Mouse (Mus musculus) urinary bladder, adult 2 months (tissue): ENCODE measurements around the gene Eral1. TPM values are rescaled to one million over a fixed set of nuclear protein-coding genes. Genes with fewer than 3 reads are reported as not detected.

ENCODE experiments used
- DNase-seq: peaks from one replicate; pipeline ENCODE4 v3.0.0; 2022; ENCODE audit warnings: low spot score
- polyA plus RNA-seq: library from polyadenylated mRNA; depleted of rRNA; stranded (reverse); fragments of >200 nt; gene quantifications from 2 replicates; pipeline ENCODE4 v1.2.3, GENCODE M21; 2012; rRNA removed

The Eral1 gene
- 23.0 and 28.0 TPM in 2 replicates for polyA plus RNA-seq

GRCm38 (mm10) chr11:78079961-78080921, at the start of gene Eral1:
Gene Eral1 (minus strand): TSS chr11:78080383.
- DNase-seq = peak; percentile 66

- no peak for DNase-seq
Measured at GRCm38 (mm10) chr11:78129458-78129857, 49.3 kb upstream of the Eral1 start.

GRCm38 (mm10) chr11:78126739-78127138, 46.6 kb upstream of the Eral1 start:
- DNase-seq = no peak

- DNase-seq = no peak
Measured at GRCm38 (mm10) chr11:78125691-78126090, 45.5 kb upstream of the Eral1 start.

GRCm38 (mm10) chr11:78123782-78124181, 43.6 kb upstream of the Eral1 start:
- no peak for DNase-seq

DNA sequence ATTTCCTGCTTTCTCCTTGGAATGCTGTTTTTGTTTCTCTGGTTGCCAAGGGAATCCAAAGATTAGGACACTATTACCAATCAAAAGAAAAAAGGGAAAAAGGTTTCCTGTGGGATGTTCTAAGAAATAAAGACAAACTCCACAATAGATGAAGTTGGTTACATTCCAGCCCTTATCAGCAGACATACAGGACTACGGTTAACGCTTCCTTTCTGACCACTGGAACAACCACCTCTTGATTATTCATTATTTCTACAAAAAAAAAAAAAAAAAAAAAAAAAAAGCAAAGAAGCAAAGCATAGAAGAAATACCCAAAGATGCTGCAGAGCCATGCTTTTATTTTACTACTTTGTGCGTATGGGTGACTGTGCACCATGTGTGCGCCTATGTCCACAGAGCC, 42.6 kb upstream of the Eral1 start:
- DNase-seq = no peak

- no peak for DNase-seq
Measured at GRCm38 (mm10) chr11:78121176-78121575, 41.0 kb upstream of the Eral1 start.

DNA sequence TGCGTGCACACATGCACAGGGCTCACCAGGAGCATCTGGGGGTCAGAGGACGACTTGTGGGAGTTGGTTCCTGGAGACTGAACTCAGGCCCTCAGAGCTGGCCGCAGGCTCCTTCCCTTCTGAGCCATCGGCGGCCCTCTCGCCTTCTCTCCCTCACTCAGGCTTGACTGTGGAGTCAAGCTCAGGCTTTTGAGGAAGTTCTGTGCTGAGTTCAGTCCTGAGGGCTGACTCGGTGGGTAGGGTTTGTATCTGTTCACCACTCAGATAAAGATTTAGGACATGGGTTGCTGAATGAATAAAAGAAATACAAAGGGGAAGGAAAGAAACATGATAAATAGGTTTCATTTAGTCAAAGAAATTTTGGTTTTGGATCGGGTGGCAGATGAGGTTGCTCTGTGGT, 39.7 kb upstream of the Eral1 start:
- DNase-seq = no peak

DNA sequence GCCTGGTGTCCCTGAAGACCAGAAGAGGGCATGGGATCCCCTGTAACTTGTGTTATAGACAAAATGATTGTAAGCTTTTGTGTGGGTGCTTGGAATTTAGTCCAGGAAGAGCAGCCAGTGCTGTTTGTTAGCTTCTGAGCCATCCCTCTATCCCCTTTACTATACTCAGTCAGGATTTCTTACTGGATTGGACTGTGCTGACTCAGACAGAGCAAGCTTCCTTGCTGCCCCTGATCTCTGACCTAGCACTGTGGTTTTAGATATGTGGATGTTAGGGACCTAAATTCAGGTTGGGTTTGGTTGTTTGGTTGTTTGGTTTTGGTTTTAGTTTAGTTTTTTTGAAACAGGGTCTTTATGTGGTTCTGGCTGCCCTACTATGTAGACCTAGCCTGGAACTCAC, 38.3 kb upstream of the Eral1 start:
- DNase-seq = no peak

DNA sequence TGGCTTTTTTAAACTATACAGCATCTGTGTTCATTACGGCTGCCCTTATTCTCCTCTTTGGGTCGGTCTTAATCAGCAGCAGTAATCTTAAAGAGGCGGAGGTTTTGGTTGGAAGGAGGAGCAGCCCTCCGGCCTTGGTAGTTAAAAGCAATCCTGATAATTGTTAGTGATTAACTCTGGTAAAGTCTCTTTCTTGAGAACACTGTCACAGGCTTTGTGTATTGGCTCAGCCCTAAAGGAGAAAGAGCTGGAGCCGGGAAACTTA, 35.9 kb upstream of the Eral1 start:
- no peak for DNase-seq

DNA sequence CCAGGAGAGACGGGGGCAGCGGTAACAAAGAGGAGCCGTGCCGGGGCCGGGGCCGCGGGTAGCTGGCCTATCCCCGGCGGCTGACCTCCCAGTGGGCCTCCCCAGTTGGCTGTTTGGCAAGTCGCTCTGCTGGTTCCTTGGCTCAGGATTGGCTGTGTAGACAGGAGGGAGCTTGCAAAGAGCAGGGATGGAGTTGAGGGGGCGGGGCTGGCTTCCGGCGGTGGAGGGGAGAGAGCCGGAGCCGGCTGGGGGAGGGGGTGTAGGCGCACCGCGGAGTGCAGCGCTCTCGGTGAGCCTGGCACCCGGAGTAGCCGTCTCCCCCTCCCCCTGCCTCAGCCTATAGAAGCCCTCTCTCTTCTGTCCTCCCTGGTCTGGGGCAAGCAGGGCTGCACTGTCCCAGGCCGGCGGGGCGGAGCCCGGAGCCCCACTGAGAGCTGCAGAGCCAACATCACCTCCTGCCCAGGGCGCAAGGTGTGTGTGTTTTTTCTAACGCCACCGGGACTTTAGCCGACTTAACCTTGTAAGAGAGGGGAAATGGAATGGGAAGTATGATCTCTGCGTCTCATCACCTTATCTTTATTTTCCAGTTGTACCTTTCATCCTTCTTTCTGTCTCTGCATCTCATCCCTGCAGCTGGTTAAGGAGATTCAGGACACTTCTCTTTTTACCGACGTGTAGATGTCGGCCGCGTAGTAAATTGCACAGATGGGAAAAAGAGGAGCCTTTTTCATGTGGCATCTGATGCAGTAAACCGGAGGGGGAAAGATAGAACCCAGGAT, 35.4 kb upstream of the Eral1 start:
- peak; percentile 82 for DNase-seq

DNA sequence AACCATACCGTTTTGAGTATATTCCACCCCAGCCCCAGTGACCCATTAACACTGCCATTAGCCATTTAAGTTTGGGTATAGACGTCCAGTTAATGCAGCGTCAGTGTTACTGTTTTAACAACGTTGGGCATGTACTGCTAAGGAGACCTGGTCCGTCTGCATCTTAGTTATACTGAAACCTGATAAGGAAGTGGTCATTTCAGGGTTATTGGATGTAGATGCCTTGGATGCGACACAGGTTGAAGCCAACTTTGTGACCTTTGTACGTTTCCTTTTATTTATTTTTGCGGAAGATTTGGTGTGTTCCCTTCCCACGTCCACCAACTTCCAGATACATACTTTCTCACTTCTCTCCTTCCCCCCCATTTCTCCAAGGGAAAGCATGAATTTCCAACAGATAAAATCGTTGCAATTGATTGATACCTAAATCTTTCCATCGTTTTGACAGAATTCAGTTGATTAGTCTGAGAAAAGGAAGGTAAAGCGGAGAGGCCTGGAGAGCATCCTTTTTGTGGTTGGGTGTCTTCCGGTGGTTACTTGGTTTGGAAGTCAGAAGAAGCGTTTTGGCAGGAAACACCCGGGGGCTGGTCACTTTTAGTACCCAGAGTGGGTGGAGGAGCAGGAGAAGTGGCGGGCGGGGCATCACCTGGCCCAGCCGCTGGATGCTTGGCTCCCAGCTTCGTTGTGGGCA, 34.6 kb upstream of the Eral1 start:
- no peak for DNase-seq

DNA sequence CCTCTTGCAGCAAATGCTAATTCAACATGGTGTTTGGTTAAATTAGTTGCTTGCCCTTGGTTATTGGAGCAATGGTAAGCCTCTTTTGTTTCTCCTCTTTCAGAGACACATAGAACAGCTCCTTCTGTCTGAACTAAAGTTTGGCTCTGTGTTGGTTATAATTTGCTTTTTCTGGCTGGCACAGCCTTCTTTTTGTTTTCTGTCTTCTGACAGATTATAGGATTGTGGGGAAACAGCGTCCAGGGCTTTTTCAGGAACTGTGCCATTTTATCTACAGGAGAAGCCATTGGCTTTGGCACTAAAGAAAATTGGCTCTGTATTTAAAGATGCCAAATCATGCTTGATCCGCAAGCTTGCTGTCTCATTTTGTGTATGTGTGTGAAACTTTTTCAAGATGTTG, 33.4 kb upstream of the Eral1 start:
- DNase-seq = no peak

- no peak for DNase-seq
Measured at GRCm38 (mm10) chr11:78104501-78104900, 24.3 kb upstream of the Eral1 start.

DNA sequence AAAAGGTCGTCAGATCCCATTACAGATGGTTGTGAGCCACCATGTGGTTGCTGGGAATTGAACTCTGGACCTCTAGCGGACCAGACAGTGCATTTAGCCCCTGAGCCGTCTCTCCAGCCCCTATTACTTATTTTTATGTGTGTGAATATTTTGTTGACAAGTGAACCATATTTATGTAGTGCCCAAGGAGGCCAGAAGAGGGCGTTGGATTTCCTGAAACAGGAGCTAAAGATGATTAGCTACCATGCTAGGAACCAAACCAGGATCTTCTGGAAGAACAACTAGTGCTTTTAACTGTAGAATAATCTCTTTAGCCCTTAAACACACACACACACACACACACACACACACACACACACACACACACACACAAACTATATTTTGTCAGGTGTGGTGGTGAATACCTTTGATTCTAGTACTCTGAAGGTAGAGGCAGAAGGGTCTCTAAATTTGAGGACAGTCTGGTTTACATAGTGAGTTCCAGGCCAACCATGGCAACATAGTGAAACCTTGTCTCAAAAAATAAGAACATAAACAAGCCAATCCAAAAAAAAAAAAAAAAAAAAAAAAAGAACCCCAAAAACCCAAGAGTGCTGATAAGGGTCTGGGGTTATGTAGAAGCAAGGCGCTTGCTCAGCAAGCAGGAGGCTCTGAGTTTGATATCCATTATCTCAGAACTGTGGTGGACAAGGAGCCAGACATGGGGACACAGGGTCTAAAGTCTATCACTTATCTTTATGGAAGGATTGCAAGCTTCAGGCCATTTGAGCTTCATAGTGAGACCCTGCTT, 23.0 kb upstream of the Eral1 start:
- DNase-seq = no peak

DNA sequence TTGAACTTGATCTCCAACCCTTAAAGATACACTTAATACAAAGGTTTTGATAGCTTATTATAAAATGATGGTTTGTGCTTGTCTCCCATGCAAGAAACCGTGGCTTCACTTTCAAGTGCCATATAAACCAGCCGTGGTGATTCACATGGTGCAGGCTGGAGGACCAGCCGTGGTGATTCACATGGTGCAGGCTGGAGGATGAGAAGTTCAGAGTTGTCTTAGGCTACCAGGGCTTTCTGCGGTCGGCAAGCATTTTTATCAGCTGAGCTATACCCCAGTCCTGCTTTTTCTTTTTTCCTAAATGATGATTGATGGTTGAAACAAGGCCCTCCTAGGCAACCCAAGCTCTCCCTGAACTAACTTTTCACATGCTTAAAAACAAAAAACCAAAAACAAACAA, 22.0 kb upstream of the Eral1 start:
- DNase-seq = no peak

DNA sequence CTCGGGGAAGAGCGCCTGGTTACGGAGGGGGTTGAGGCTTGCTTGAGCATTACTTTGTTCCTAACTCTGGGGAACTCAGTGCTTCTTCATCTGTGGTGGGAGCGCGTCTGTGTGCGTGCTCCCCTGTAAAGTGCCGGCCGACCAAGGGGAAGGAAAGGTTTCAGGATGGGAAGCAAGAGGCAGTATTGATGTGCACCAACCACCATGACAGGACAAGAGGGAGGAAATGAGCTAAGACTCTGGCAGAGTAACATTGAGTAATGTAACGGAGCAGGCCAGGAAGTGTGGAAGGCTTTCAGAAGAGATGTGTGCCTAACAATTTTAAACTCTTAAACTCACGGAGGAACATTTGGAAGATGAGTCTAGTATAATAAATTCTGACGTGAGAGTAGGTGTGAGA, 20.6 kb upstream of the Eral1 start:
- DNase-seq = no peak

- no peak for DNase-seq
Measured at GRCm38 (mm10) chr11:78097077-78097476, 16.9 kb upstream of the Eral1 start.

DNA sequence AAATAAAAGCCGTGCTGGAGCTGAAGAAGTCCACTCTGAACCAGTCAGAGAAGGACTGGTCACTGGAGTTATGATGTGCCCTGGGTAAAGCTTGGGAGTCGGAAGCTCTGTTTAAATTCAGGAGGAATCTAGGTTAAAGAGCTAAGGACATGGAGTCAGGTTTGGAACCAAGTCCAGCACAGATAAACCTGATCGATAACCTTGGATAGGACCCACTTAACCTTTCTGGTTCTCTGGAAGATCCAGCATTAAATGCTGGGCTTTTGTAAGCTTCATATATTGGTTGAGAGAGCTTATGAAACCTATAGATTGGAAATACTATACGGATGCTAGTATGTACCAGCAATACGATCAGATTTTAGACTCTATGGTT, 14.9 kb upstream of the Eral1 start:
- DNase-seq = no peak

DNA sequence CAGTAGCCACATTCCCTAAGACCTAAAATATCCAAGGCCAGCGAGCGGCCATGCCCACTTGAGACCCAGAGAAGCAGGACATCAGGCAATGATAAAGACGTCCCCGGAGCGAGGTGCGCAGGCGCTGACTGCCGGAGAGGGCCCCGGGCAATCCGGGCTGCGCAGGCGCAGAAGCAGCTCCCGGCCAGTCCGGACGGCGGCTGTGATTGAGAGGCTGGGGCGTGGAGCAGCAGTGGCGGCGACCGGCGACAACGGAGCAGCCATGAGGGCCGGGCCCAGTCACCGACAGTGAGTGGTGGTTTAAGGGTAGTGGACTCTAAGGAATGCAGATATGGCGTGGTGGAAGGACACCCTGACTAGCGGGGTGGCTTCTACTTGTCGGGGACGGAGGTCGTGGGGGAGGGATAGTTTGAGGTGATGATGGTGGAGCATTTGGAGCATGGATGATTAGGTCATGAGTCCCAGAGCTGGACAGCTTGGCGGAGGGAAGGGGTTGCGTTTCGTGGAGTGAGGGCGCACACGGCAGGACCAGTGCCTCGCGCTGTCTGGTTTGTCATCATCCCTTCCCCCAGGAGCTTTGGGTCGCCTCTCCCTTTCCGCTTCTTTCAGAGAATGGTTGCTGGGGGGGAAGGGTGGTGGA, 14.4 kb upstream of the Eral1 start, which contains the start of gene Fam222b:
Gene Fam222b (plus strand): TSS at position 157 of the 640 bp plus-strand sequence.
- peak; percentile 87 for DNase-seq

DNA sequence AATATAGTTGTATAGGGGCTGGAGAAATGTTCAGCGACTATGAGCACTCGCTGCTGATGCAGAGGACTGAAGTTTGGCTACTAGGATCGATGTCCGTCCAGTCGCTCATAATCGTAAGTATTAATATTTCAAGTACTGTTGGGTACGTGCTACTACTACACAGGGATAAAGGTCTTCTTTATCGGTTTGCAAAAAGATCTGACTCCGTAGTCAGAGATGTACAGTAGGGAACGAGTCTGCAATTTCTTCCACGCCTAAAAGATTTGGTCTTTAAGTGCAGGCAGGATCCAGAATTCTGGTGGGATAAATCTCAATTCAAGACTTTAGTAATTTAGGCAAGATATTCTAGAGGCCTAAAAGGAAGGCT, 13.9 kb upstream of the Eral1 start:
- DNase-seq = no peak
